Mouse (Mus musculus) lung, embryonic 15.5 days (tissue): Measurements from ENCODE around the gene Atxn10. TPM values are rescaled to one million over a fixed set of nuclear protein-coding genes. Genes with fewer than 3 reads are reported as not detected.

Experiments used
- ATAC-seq: fragments of 200-750 bp; cut with Nextera tagmentation; 2 replicates; pipeline ENCODE4 v1.8.0; 2017; ENCODE audit warnings: moderate number of reproducible peaks, borderline replicate concordance; ENCODE audit not compliant: low FRiP score, low TSS enrichment; ENCODE audit errors: extremely low read depth
- H3K27ac ChIP-seq: fragments of 300-500 bp; sonication (generic); 2 replicates; pipeline ENCODE4 v1.5.1; 2015; ENCODE audit warnings: moderate library complexity, mild to moderate bottlenecking, inconsistent platforms
- H3K27me3 ChIP-seq: fragments of 300-500 bp; sonication (generic); 2 replicates; pipeline ENCODE4 v1.6.1; 2015; ENCODE audit warnings: inconsistent platforms
- H3K36me3 ChIP-seq: fragments of 300-500 bp; sonication (generic); 2 replicates; pipeline ENCODE4 v1.6.1; 2015; ENCODE audit warnings: inconsistent platforms
- H3K4me1 ChIP-seq: fragments of 300-500 bp; sonication (generic); 2 replicates; pipeline ENCODE4 v1.6.1; 2015; ENCODE audit warnings: inconsistent platforms
- H3K4me2 ChIP-seq: fragments of 300-500 bp; sonication (generic); 2 replicates; pipeline ENCODE4 v1.6.1; 2015; ENCODE audit warnings: inconsistent platforms, mild to moderate bottlenecking, moderate library complexity
- H3K4me3 ChIP-seq: fragments of 300-500 bp; sonication (generic); 2 replicates; pipeline ENCODE4 v1.5.1; 2015; ENCODE audit warnings: mild to moderate bottlenecking, inconsistent platforms
- H3K9ac ChIP-seq: fragments of 300-500 bp; sonication (generic); 2 replicates; pipeline ENCODE4 v1.6.1; 2015; ENCODE audit warnings: inconsistent platforms
- H3K9me3 ChIP-seq: fragments of 300-500 bp; sonication (generic); 2 replicates; pipeline ENCODE4 v1.6.1; 2016; ENCODE audit warnings: inconsistent platforms
- WGBS: fragments of 180-500 bp; shearing (Covaris S2); methylation state at CpG from one replicate; pipeline ENCODE4 v1.1.7; 2015; 5-methylcytosine and 5-hydroxymethylcytosine counted together
- polyA plus RNA-seq: library from polyadenylated mRNA; unstranded; fragments of >200 nt; fragmentation: Nextera tagmentation; extraction: Ambion mirVana; gene quantifications from 2 replicates; pipeline ENCODE4 v1.2.1, GENCODE M21; 2015

Gene Atxn10
- polyA plus RNA-seq, 1 experiment from 2014 or later, result 350 TPM

DNA sequence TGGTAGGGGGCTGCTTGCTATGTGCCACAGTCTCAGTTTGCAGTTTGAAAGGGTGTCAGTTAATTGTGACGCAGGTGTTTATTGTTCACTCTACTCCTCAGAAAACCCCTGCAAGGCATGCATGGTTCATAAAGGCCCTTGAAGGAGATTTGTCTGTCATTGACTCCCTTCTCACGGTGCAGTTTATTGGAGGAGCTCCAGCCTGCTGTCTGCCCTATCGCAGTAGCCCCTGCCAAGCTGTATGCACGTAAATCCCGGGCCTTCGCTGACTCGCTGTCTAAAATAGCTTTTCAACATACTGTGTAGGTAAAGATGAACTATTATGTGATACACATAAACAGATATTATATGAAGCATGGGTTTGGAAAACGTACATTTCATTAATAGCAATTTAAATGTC is 121.8 kb downstream of the Atxn10 start:
- Histone ChIP-seq H3K9me3 (no peaks in the 10 kb centered on the region), H3K4me1 (peaks cover 44% of the 10 kb centered on the region), H3K4me2 (no peak overlapping the region), H3K27ac (peak overlapping the region; percentile 58), H3K4me3 (no peak overlapping the region), H3K36me3 (peaks cover 8% of the 10 kb centered on the region; the same call in 1 of the 2 replicates), H3K9ac (no peak overlapping the region), H3K27me3 (no peaks in the 10 kb centered on the region)
- no peak for ATAC-seq
- WGBS, result 56% methylated on average over 8 of the region's 8 CpGs

GRCm38 (mm10) chr15:85458631-85459082 is 122.6 kb downstream of the Atxn10 start:
- Histone ChIP-seq H3K36me3 (peaks cover 16% of the 10 kb centered on the region; the same call in 1 of the 2 replicates), H3K4me1 (peaks cover 44% of the 10 kb centered on the region), H3K4me2 (no peak overlapping the region; the same call in 1 of the 2 replicates), H3K27ac (peak overlapping the region; percentile 85), H3K27me3 (no peaks in the 10 kb centered on the region), H3K4me3 (no peak overlapping the region), H3K9ac (no peak overlapping the region), H3K9me3 (no peaks in the 10 kb centered on the region)
- 50% methylated on average over 4 of the region's 4 CpGs for WGBS
- peak; percentile 78 for ATAC-seq

GRCm38 (mm10) chr15:85461541-85461940 is 125.5 kb downstream of the Atxn10 start:
- peaks cover 37% of the 10 kb centered on the region for H3K36me3 ChIP-seq
- peaks cover 33% of the 10 kb centered on the region for H3K4me1 ChIP-seq
- H3K4me3 ChIP-seq, result no peak overlapping the region
- no peak overlapping the region for H3K4me2 ChIP-seq
- WGBS, result 48% methylated on average over 4 of the region's 4 CpGs
- peak overlapping the region; percentile 85 for H3K27ac ChIP-seq
- ATAC-seq, result no peak
- no peaks in the 10 kb centered on the region for H3K27me3 ChIP-seq
- H3K9me3 ChIP-seq, result no peaks in the 10 kb centered on the region
- H3K9ac ChIP-seq, result no peak overlapping the region

DNA sequence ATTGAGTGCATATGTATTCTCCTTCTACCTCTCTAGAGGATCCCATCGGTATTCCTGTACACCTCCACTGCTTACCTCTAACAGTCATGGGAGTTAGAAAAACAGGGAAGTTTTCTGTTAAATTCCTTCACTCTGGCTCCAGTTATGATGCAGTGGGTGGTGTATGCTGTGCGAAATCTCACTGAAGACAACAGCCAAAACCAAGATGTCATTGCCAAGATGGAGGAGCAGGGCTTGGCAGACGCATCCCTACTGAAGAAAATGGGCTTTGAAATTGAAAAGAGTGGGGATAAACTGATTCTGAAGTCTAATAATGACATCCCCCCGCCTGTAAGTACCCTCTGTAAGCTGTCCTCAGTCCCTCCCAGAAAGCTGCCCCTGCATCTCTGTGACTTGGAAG is 126.1 kb downstream of the Atxn10 start:
- 76% methylated on average over 4 of the region's 4 CpGs for WGBS
- peaks cover 38% of the 10 kb centered on the region for H3K36me3 ChIP-seq
- ATAC-seq, result no peak
- H3K27ac ChIP-seq, result peak overlapping the region; percentile 32
- H3K9me3 ChIP-seq, result no peaks in the 10 kb centered on the region
- H3K4me1 ChIP-seq, result peaks cover 28% of the 10 kb centered on the region
- no peak overlapping the region for H3K4me2 ChIP-seq
- H3K4me3 ChIP-seq, result no peak overlapping the region
- H3K9ac ChIP-seq, result no peak overlapping the region
- H3K27me3 ChIP-seq, result no peaks in the 10 kb centered on the region

DNA sequence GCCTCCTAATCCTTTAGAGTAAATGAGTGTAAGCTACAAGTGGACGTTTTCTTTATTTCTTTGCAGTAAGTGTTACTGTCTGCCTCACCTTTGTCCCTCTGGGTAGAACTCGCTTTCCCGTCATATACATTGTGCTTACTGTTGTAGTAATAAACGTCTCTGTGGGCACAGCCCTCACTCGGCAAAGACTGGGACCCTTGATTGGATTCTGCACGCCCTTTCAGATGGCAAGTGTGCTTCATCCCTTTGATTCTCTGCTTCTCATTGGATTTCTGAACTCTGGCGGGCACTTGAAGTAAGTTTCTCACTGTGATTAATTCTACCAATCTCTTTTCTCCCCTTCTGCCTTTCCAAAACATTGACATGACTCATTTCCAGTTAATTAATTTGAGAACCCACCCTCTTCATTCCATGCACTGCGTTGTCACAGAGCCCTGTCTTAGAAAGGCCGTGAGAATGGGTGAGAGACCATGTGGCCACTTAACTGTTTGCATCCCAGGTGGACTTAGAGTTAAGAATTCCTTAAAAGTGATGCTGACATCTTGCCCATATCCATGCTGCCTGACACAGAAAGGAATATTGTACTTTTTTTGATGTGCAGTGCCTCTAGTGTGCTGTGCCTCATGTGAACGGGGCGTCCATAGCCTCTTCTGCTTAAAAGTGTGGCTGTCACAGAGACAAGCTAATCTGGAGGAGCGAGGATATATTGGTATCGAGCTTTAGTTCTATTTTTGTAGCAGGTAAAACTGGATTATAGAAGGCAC is 127.2 kb downstream of the Atxn10 start:
- H3K27ac ChIP-seq, result no peak overlapping the region
- no peak for ATAC-seq
- no peaks in the 10 kb centered on the region for H3K9me3 ChIP-seq
- no peaks in the 10 kb centered on the region for H3K27me3 ChIP-seq
- H3K4me1 ChIP-seq, result peaks cover 28% of the 10 kb centered on the region
- H3K9ac ChIP-seq, result no peak overlapping the region
- 72% methylated on average over 13 of the region's 13 CpGs for WGBS
- peaks cover 38% of the 10 kb centered on the region for H3K36me3 ChIP-seq
- no peak overlapping the region for H3K4me2 ChIP-seq
- no peak overlapping the region for H3K4me3 ChIP-seq

DNA sequence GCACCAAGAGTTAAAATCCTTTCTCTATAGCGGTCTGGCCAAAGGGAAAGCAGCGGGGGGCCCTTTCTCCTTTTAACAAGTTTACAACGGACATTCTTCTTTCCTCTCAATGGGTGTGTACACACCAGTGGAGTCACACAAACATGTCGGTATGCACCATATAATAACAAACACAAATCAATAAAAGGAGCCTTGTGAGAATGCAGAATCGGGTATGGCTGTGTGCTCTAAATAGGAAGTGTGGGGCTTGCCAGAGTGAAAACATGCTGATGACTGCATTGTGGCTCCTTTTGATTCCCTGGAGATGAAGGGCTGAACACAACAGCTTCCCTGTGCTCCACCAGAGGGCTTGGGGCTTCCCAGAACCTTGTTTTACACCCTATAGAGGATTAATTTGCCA is 128.1 kb downstream of the Atxn10 start:
- no peak overlapping the region for H3K4me3 ChIP-seq
- no peak for ATAC-seq
- no peak overlapping the region for H3K9ac ChIP-seq
- peaks cover 32% of the 10 kb centered on the region for H3K4me1 ChIP-seq
- no peak overlapping the region for H3K4me2 ChIP-seq
- H3K27me3 ChIP-seq, result no peaks in the 10 kb centered on the region
- H3K36me3 ChIP-seq, result peaks cover 45% of the 10 kb centered on the region
- 33% methylated on average over 5 of the region's 5 CpGs for WGBS
- H3K27ac ChIP-seq, result no peak overlapping the region
- H3K9me3 ChIP-seq, result no peaks in the 10 kb centered on the region

GRCm38 (mm10) chr15:85464823-85465565 is 128.9 kb downstream of the Atxn10 start:
- no peak overlapping the region for H3K9ac ChIP-seq
- no peak overlapping the region for H3K27ac ChIP-seq
- 54% methylated on average over 10 of the region's 10 CpGs for WGBS
- H3K4me1 ChIP-seq, result peaks cover 24% of the 10 kb centered on the region
- H3K4me3 ChIP-seq, result no peak overlapping the region
- no peak overlapping the region for H3K4me2 ChIP-seq
- no peaks in the 10 kb centered on the region for H3K9me3 ChIP-seq
- peaks cover 47% of the 10 kb centered on the region for H3K36me3 ChIP-seq
- ATAC-seq, result no peak
- H3K27me3 ChIP-seq, result no peaks in the 10 kb centered on the region

DNA sequence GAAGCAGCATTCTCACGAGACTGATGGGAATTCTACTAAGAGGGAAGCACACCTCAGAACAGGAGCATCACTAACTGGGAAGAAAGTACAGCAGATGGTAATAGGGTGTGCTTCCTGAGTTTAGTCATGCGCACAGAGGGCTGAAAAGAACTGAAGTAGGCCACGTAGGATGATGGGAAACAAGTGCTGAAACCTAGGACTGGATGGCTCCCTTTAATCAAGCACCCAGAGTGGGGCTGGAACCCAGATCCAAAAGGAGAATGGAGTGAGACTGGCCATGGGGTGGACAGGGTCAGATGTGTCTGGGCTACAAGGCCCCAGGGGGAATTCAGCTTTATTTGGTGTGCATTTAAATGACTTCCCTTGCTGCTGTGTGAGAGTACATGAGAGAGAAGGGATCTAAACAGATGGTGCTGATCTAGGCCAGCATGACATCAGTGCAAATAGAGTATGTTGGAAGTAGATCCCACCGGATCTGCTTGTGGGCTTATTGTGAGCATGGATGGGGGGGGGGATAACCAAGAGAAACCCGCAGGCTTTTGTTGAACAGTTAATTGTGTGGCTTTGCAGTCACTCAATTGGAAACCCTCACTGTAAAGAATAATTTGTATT is 130.5 kb downstream of the Atxn10 start:
- Histone ChIP-seq H3K27ac (no peak overlapping the region), H3K9ac (no peak overlapping the region), H3K4me1 (peaks cover 14% of the 10 kb centered on the region; the same call in 1 of the 2 replicates), H3K9me3 (no peaks in the 10 kb centered on the region), H3K4me2 (no peak overlapping the region), H3K36me3 (peaks cover 47% of the 10 kb centered on the region), H3K27me3 (no peaks in the 10 kb centered on the region), H3K4me3 (no peak overlapping the region)
- ATAC-seq, result no peak
- WGBS, result 89% methylated on average over 5 of the region's 5 CpGs

DNA sequence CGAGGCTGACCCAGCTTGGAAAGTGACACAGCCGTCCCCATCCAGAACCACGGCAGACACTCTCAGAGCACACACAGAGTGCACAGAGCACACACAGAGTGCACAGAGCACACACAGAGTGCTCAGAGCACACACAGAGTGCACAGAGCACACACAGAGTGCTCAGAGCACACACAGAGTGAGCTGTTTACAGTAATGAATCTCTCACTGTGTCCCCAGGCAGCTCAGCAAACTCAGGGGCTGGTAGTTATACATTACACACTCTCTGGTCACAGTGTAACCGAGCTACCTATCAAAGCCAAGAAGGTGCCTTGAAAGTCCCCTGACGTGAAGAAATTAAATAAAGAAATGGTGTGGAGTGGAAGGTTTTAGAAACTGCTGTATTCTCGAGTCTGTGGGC is 133.4 kb downstream of the Atxn10 start:
- ATAC-seq, result no peak
- peaks cover 28% of the 10 kb centered on the region for H3K36me3 ChIP-seq
- no peak overlapping the region for H3K9ac ChIP-seq
- H3K4me2 ChIP-seq, result no peak overlapping the region
- no peaks in the 10 kb centered on the region for H3K27me3 ChIP-seq
- H3K9me3 ChIP-seq, result no peaks in the 10 kb centered on the region
- H3K27ac ChIP-seq, result peak overlapping the region; percentile 25; the same call in 1 of the 2 replicates
- H3K4me3 ChIP-seq, result no peak overlapping the region
- peaks cover 14% of the 10 kb centered on the region; the same call in 1 of the 2 replicates for H3K4me1 ChIP-seq
- WGBS, result 49% methylated on average over 6 of the region's 6 CpGs

DNA sequence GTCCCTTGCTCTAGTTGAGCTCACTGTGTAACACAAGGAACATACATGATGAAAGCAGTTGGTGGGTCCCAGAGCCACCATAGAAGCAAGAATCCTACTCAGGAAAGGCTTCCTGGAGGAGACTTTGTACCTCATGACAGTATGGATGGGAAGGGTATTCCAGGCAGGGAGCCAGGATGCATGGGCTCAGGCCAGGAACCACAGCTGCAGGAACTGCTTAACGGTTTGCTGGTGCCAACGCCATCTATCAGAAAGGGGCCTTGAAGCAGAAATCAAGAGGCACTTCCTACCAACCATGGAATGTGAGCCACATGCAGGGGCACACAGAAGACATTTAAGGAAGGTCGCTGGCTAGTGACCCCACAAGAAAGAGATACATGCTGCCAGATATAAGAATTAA is 138.7 kb downstream of the Atxn10 start:
- ATAC-seq, result no peak
- H3K9ac ChIP-seq, result no peak overlapping the region
- no peak overlapping the region for H3K27ac ChIP-seq
- no peak overlapping the region for H3K4me2 ChIP-seq
- H3K4me1 ChIP-seq, result peaks cover 24% of the 10 kb centered on the region; the same call in 1 of the 2 replicates
- H3K36me3 ChIP-seq, result no peaks in the 10 kb centered on the region
- H3K4me3 ChIP-seq, result no peak overlapping the region
- no peaks in the 10 kb centered on the region for H3K27me3 ChIP-seq
- whole genome bisulfite sequencing, result 38% methylated on average over 3 of the region's 3 CpGs
- no peaks in the 10 kb centered on the region for H3K9me3 ChIP-seq

- H3K4me1 ChIP-seq, result peaks cover 40% of the 10 kb centered on the region; the same call in 1 of the 2 replicates
- WGBS, result 27% methylated on average over 1 of the region's 1 CpGs
- H3K4me2 ChIP-seq, result no peak overlapping the region
- H3K9me3 ChIP-seq, result no peaks in the 10 kb centered on the region
- no peak overlapping the region for H3K27ac ChIP-seq
- no peak for ATAC-seq
- no peak overlapping the region for H3K9ac ChIP-seq
- no peaks in the 10 kb centered on the region for H3K27me3 ChIP-seq
- no peak overlapping the region for H3K4me3 ChIP-seq
- H3K36me3 ChIP-seq, result no peaks in the 10 kb centered on the region
Observed at GRCm38 (mm10) chr15:85477584-85477983, 141.5 kb downstream of the Atxn10 start.
